13 mouse cellular contexts compared by ENCODE assay signal in the genomic region with DNA sequence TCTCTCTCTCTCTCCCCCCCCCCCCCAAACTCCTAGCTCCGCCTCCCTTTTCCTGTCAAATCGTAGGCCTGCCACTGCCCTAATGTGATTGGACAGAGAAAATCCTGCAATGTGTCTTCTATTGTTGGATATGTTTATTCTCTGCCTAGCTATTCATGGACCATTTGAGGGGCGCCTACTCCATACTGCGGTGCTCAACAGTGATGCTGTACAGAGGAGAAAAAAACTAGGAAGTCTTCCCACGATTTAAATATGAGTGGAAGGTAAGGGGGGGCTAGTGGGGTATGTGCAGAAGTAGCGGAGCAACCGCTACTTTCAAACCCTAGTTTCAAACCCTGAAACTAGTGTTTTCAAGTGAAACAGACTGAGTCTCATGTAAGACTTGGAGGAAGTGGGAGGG.
DNase-seq lines count a peak whose midpoint lies in the region; ATAC-seq lines count a peak whose summit lies in the region.
"Had no signal": no experiment of that assay in that cellular context is flagged by ENCODE, and none has a peak within 500 bp of the region (broad histone marks: within the 10 kb centered on the region; RNA-seq: fewer than 3 reads in every experiment).

No protein-coding gene starts in this region.

- H3K9me3 ChIP-seq in embryonic facial prominence, embryonic 11.5 days (replicated peaks; ENCODE audit: control insufficient read depth, low read length): no peaks in the 10 kb centered on the region
- no peaks in the 10 kb centered on the region for H3K9me3 ChIP-seq in embryonic facial prominence, embryonic 10.5 days
- no peaks in the 10 kb centered on the region for H3K9me3 ChIP-seq in hindbrain, embryonic 10.5 days
- H3K9me3 ChIP-seq in hindbrain, embryonic 16.5 days (ENCODE audit: control insufficient read depth, low read length): no peaks in the 10 kb centered on the region
- no peaks in the 10 kb centered on the region for H3K9me3 ChIP-seq in midbrain, embryonic 11.5 days (ENCODE audit: control insufficient read depth, low read length)
- no peaks in the 10 kb centered on the region for H3K9me3 ChIP-seq in midbrain, embryonic 16.5 days (replicated peaks; ENCODE audit: control insufficient read depth, low read length, poor library complexity, severe bottlenecking)
- H3K9me3 ChIP-seq in hindbrain, embryonic 15.5 days: no peaks in the 10 kb centered on the region
- H3K9me3 ChIP-seq: embryonic facial prominence, embryonic 12.5 days; neural tube, embryonic 12.5 days had no signal

- no peaks in the 10 kb centered on the region for H3K27me3 ChIP-seq in embryonic facial prominence, embryonic 11.5 days (ENCODE audit: control insufficient read depth, insufficient read depth, low read length)
- no peaks in the 10 kb centered on the region for H3K27me3 ChIP-seq in embryonic facial prominence, embryonic 10.5 days (replicated peaks; ENCODE audit: low read depth, poor library complexity, severe bottlenecking)
- no peaks in the 10 kb centered on the region for H3K27me3 ChIP-seq in hindbrain, embryonic 10.5 days (ENCODE audit: insufficient read depth, poor library complexity, severe bottlenecking)
- no peaks in the 10 kb centered on the region for H3K27me3 ChIP-seq in hindbrain, embryonic 16.5 days (replicated peaks; ENCODE audit: control insufficient read depth, insufficient read depth, low read length)
- H3K27me3 ChIP-seq in midbrain, embryonic 11.5 days (ENCODE audit: control insufficient read depth, insufficient read depth, low read length): no peaks in the 10 kb centered on the region
- H3K27me3 ChIP-seq in midbrain, embryonic 16.5 days (ENCODE audit: control insufficient read depth, insufficient read depth, low read depth, low read length): no peaks in the 10 kb centered on the region
- H3K27me3 ChIP-seq in hindbrain, embryonic 15.5 days: no peaks in the 10 kb centered on the region
- H3K27me3 ChIP-seq: embryonic facial prominence, embryonic 12.5 days; neural tube, embryonic 12.5 days had no signal

- no peak overlapping the region for H3K4me3 ChIP-seq in embryonic facial prominence, embryonic 11.5 days (ENCODE audit: low read depth, low read length)
- H3K4me3 ChIP-seq in embryonic facial prominence, embryonic 10.5 days: no peak overlapping the region
- no peak overlapping the region; the same call in 1 of the 2 replicates for H3K4me3 ChIP-seq in hindbrain, embryonic 10.5 days
- H3K4me3 ChIP-seq in hindbrain, embryonic 16.5 days (ENCODE audit: low read length): no peak overlapping the region
- H3K4me3 ChIP-seq in midbrain, embryonic 11.5 days (ENCODE audit: low read depth, low read length): no peak overlapping the region
- H3K4me3 ChIP-seq in midbrain, embryonic 16.5 days (ENCODE audit: low read depth, low read length): no peak overlapping the region
- H3K4me3 ChIP-seq in hindbrain, embryonic 15.5 days: no peak overlapping the region
- H3K4me3 ChIP-seq: embryonic facial prominence, embryonic 12.5 days; neural tube, embryonic 12.5 days had no signal

- H3K4me2 ChIP-seq in embryonic facial prominence, embryonic 11.5 days (ENCODE audit: low read depth, low read length): no peak overlapping the region
- no peak overlapping the region for H3K4me2 ChIP-seq in hindbrain, embryonic 16.5 days (ENCODE audit: low read length)
- H3K4me2 ChIP-seq in midbrain, embryonic 11.5 days: no peak overlapping the region
- H3K4me2 ChIP-seq in midbrain, embryonic 16.5 days (ENCODE audit: low read length): no peak overlapping the region
- 0 out of 2 replicates have a peak overlapping the region, but pooled peaks have one; percentile 11 for H3K4me2 ChIP-seq in hindbrain, embryonic 15.5 days
- H3K4me2 ChIP-seq: embryonic facial prominence, embryonic 12.5 days; neural tube, embryonic 12.5 days had no signal

- no peak overlapping the region for H3K9ac ChIP-seq in embryonic facial prominence, embryonic 11.5 days (replicated peaks; ENCODE audit: low read length)
- H3K9ac ChIP-seq in hindbrain, embryonic 16.5 days (ENCODE audit: low read depth, low read length): no peak overlapping the region
- H3K9ac ChIP-seq in midbrain, embryonic 11.5 days (ENCODE audit: low read length): no peak overlapping the region
- H3K9ac ChIP-seq in midbrain, embryonic 16.5 days (ENCODE audit: low read depth, low read length): no peak overlapping the region
- H3K9ac ChIP-seq in hindbrain, embryonic 15.5 days: no peak overlapping the region
- H3K9ac ChIP-seq: embryonic facial prominence, embryonic 12.5 days; neural tube, embryonic 12.5 days had no signal

- no peaks in the 10 kb centered on the region for H3K4me1 ChIP-seq in embryonic facial prominence, embryonic 11.5 days (ENCODE audit: control insufficient read depth, insufficient read depth, low read length)
- peaks cover 18% of the 10 kb centered on the region for H3K4me1 ChIP-seq in embryonic facial prominence, embryonic 10.5 days
- peaks cover 18% of the 10 kb centered on the region for H3K4me1 ChIP-seq in hindbrain, embryonic 10.5 days (replicated peaks)
- H3K4me1 ChIP-seq in hindbrain, embryonic 16.5 days (ENCODE audit: control insufficient read depth, insufficient read depth, low read depth, low read length): no peaks in the 10 kb centered on the region; the same call in 1 of the 2 replicates
- H3K4me1 ChIP-seq in midbrain, embryonic 11.5 days (ENCODE audit: control insufficient read depth, insufficient read depth, low read length): peaks cover 9% of the 10 kb centered on the region
- H3K4me1 ChIP-seq in midbrain, embryonic 16.5 days (ENCODE audit: control insufficient read depth, insufficient read depth, low read length): no peaks in the 10 kb centered on the region
- no peaks in the 10 kb centered on the region for H3K4me1 ChIP-seq in hindbrain, embryonic 15.5 days (replicated peaks)

- DNase-seq in embryonic facial prominence, embryonic 11.5 days (ENCODE audit: low spot score): no peak
- DNase-seq in embryonic facial prominence, embryonic 10.5 days (ENCODE audit: low spot score): no peak
- no peak for DNase-seq in hindbrain, embryonic 10.5 days (ENCODE audit: low spot score)
- no peak for DNase-seq in midbrain, embryonic 11.5 days (ENCODE audit: low spot score, missing footprints)
- DNase-seq in kidney, adult 18-20 months: no peak
- DNase-seq: cerebellum, adult 9-11 months; gastrocnemius, postnatal 14 days had no signal

- H3K36me3 ChIP-seq in embryonic facial prominence, embryonic 11.5 days (replicated peaks; ENCODE audit: control insufficient read depth, insufficient read depth, low read depth, low read length): no peaks in the 10 kb centered on the region
- no peaks in the 10 kb centered on the region for H3K36me3 ChIP-seq in embryonic facial prominence, embryonic 10.5 days (replicated peaks)
- no peaks in the 10 kb centered on the region for H3K36me3 ChIP-seq in hindbrain, embryonic 10.5 days
- H3K36me3 ChIP-seq in hindbrain, embryonic 16.5 days (ENCODE audit: control insufficient read depth, insufficient read depth, low read length): no peaks in the 10 kb centered on the region
- no peaks in the 10 kb centered on the region for H3K36me3 ChIP-seq in midbrain, embryonic 11.5 days (ENCODE audit: control insufficient read depth, insufficient read depth, low read length)
- no peaks in the 10 kb centered on the region for H3K36me3 ChIP-seq in midbrain, embryonic 16.5 days (ENCODE audit: control insufficient read depth, insufficient read depth, low read length)
- no peaks in the 10 kb centered on the region for H3K36me3 ChIP-seq in hindbrain, embryonic 15.5 days
- H3K36me3 ChIP-seq: embryonic facial prominence, embryonic 12.5 days; neural tube, embryonic 12.5 days had no signal

- no peak overlapping the region for H3K27ac ChIP-seq in embryonic facial prominence, embryonic 11.5 days (replicated peaks; ENCODE audit: low read depth, low read length)
- H3K27ac ChIP-seq in embryonic facial prominence, embryonic 10.5 days (replicated peaks): no peak overlapping the region
- peak overlapping the region; percentile 72 for H3K27ac ChIP-seq in hindbrain, embryonic 10.5 days
- no peak overlapping the region for H3K27ac ChIP-seq in hindbrain, embryonic 16.5 days (ENCODE audit: low read depth, low read length)
- no peak overlapping the region for H3K27ac ChIP-seq in midbrain, embryonic 11.5 days (ENCODE audit: low read depth, low read length)
- no peak overlapping the region for H3K27ac ChIP-seq in midbrain, embryonic 16.5 days (ENCODE audit: low read length)
- no peak overlapping the region for H3K27ac ChIP-seq in hindbrain, embryonic 15.5 days (replicated peaks)
- H3K27ac ChIP-seq: neural tube, embryonic 12.5 days had no signal

- peak; percentile 29; the same call in 1 of the 2 replicates for ATAC-seq in embryonic facial prominence, embryonic 11.5 days (replicated peaks; ENCODE audit: insufficient number of reproducible peaks, low FRiP score, low TSS enrichment, low read depth)
- no peak for ATAC-seq in hindbrain, embryonic 16.5 days
- peak; percentile 52; the same call in 1 of the 2 replicates for ATAC-seq in midbrain, embryonic 11.5 days (ENCODE audit: low FRiP score)
- ATAC-seq in midbrain, embryonic 16.5 days: no peak
- no peak for ATAC-seq in hindbrain, embryonic 15.5 days (ENCODE audit: low FRiP score, low read depth)
- ATAC-seq: forebrain, embryonic 16.5 days had no signal

- 81% methylated on average over 7 of the region's 7 CpGs for WGBS in embryonic facial prominence, embryonic 11.5 days
- 83% methylated on average over 7 of the region's 7 CpGs for WGBS in embryonic facial prominence, embryonic 10.5 days
- 74% methylated on average over 7 of the region's 7 CpGs for WGBS in hindbrain, embryonic 10.5 days
- 72% methylated on average over 7 of the region's 7 CpGs for WGBS in hindbrain, embryonic 16.5 days
- WGBS in midbrain, embryonic 11.5 days: 78% methylated on average over 7 of the region's 7 CpGs
- 55% methylated on average over 6 of the region's 7 CpGs for WGBS in midbrain, embryonic 16.5 days
- WGBS in hindbrain, embryonic 15.5 days: 63% methylated on average over 7 of the region's 7 CpGs

Comparison
In these comparisons a context has a peak if more than half of its experiments do, and no peak if none do; other contexts are left out.
1. ATAC-seq: peak in embryonic facial prominence, embryonic 11.5 days (single experiment) and midbrain, embryonic 11.5 days (single experiment); none in hindbrain, embryonic 16.5 days (single experiment), midbrain, embryonic 16.5 days (single experiment) and hindbrain, embryonic 15.5 days (single experiment).